Mouse (Mus musculus) heart, embryonic 15.5 days (tissue): ENCODE measurements around the gene Tpsg1. TPM values are rescaled to one million over a fixed set of nuclear protein-coding genes. Genes with fewer than 3 reads are reported as not detected.

Source experiments
- ATAC-seq: fragments of 200-750 bp; cut with Nextera tagmentation; replicated peaks from 2 replicates; pipeline ENCODE4 v1.8.0; 2017; ENCODE audit warnings: low read depth, moderate TSS enrichment; ENCODE audit not compliant: insufficient number of reproducible peaks, insufficient read depth, low FRiP score
- H3K27ac ChIP-seq: fragments of 300-500 bp; sonication (generic); 2 replicates; pipeline ENCODE4 v1.5.1; 2015; ENCODE audit warnings: mild to moderate bottlenecking, inconsistent platforms
- H3K27me3 ChIP-seq: fragments of 300-500 bp; sonication (generic); 2 replicates; pipeline ENCODE4 v1.6.1; 2015; ENCODE audit warnings: inconsistent platforms
- H3K36me3 ChIP-seq: fragments of 300-500 bp; sonication (generic); 2 replicates; pipeline ENCODE4 v1.6.1; 2015; ENCODE audit warnings: mild to moderate bottlenecking, inconsistent platforms
- H3K4me1 ChIP-seq: fragments of 300-500 bp; sonication (generic); replicated peaks from 2 replicates; pipeline ENCODE4 v1.6.1; 2015; ENCODE audit warnings: inconsistent platforms
- H3K4me2 ChIP-seq: fragments of 300-500 bp; sonication (generic); 2 replicates; pipeline ENCODE4 v1.6.1; 2015; ENCODE audit warnings: inconsistent platforms, mild to moderate bottlenecking, moderate library complexity
- H3K4me3 ChIP-seq: fragments of 300-500 bp; sonication (generic); 2 replicates; pipeline ENCODE4 v1.5.1; 2015; ENCODE audit warnings: mild to moderate bottlenecking, inconsistent platforms
- H3K9ac ChIP-seq: fragments of 300-500 bp; sonication (generic); 2 replicates; pipeline ENCODE4 v1.6.1; 2015; ENCODE audit warnings: mild to moderate bottlenecking, inconsistent platforms
- H3K9me3 ChIP-seq: fragments of 300-500 bp; sonication (generic); replicated peaks from 2 replicates; pipeline ENCODE4 v1.6.1; 2016; ENCODE audit warnings: inconsistent platforms
- WGBS: fragments of 180-500 bp; shearing (Covaris S2); methylation state at CpG from one replicate; pipeline ENCODE4 v1.1.7; 2015; ENCODE audit warnings: mixed read lengths; 5-methylcytosine and 5-hydroxymethylcytosine counted together
- polyA plus RNA-seq: library from polyadenylated mRNA; unstranded; fragments of >200 nt; fragmentation: Nextera tagmentation; extraction: Ambion mirVana; gene quantifications from 2 replicates; pipeline ENCODE4 v1.2.1, GENCODE M21; 2015

The Tpsg1 gene
- polyA plus RNA-seq, 1 experiment from 2014 or later, result 0.20 TPM

DNA sequence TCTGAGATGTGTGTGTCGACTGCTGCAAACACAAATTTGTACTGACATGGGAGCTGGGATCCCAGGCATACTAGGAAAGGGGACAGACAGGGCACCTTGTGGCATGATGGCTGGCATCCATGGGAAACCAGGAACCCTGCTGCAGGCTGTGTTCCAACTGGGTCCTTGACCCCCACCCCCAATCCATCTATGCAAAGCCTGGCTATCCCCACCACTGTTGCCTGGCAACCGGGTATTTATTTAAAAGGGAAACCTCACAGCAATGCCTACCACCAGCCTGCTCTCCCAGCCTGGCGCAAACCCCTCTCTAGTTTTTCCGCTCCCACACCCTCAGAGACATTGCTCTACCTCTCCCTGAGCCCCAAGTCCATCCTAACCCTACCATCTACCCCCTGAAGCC, 38.3 kb downstream of the Tpsg1 start:
- Histone ChIP-seq H3K9ac (no peak overlapping the region), H3K4me3 (no peak overlapping the region), H3K27me3 (no peaks in the 10 kb centered on the region), H3K9me3 (no peaks in the 10 kb centered on the region), H3K36me3 (no peaks in the 10 kb centered on the region), H3K4me2 (no peak overlapping the region), H3K4me1 (peaks cover 68% of the 10 kb centered on the region), H3K27ac (no peak overlapping the region)
- 68% methylated on average over 4 of the region's 4 CpGs for WGBS
- ATAC-seq, result no peak

DNA sequence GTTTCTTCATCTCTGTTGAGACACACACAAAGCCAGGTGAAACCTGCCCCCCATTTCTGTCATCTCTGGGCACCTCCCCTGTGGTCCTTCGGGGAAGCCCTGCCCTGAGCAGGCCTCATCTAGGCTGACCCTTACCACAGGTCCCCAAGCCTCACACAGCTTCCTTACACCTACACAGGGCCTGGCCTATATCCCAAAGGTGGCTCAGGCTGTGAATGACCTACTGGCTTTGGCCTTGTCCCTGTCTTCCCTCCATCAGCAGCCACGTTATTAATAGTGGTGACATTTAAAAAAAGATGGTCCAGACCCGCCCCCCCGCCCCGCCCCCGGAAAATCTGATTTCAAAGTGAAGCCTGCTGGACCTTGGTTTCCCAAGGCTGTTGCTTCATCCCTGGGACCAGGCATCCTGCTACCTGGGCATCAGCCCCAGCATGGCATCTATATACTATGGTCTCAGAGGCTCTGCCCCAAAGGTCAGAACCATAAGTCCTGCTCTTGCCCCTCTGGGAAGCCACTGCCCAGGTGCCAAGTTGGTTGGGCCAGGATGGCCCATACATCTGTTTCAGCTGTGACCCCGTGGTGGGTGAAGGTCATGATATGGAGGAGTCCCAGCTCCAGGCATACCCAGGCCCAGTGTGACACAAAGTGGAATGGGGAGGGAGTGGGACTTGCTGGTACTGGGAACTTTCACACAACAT, 39.4 kb downstream of the Tpsg1 start:
- no peak for ATAC-seq
- H3K9ac ChIP-seq, result no peak overlapping the region

GRCm38 (mm10) chr17:25409621-25410020, 40.5 kb downstream of the Tpsg1 start:
- Histone ChIP-seq H3K27ac (peak overlapping the region; percentile 70), H3K27me3 (no peaks in the 10 kb centered on the region), H3K4me3 (no peak overlapping the region), H3K9me3 (no peaks in the 10 kb centered on the region), H3K9ac (0 out of 2 replicates have a peak overlapping the region, but pooled peaks have one; percentile 41), H3K4me2 (no peak overlapping the region), H3K36me3 (no peaks in the 10 kb centered on the region), H3K4me1 (peaks cover 75% of the 10 kb centered on the region)
- 73% methylated on average over 7 of the region's 7 CpGs for WGBS
- no peak for ATAC-seq

More for the DNA sequence above, 39.4 kb downstream of the Tpsg1 start:
- Histone ChIP-seq H3K4me2 (no peak overlapping the region), H3K27ac (peak overlapping the region; percentile 45; the same call in 1 of the 2 replicates), H3K9me3 (no peaks in the 10 kb centered on the region), H3K4me3 (no peak overlapping the region), H3K27me3 (no peaks in the 10 kb centered on the region), H3K36me3 (no peaks in the 10 kb centered on the region), H3K4me1 (peaks cover 68% of the 10 kb centered on the region)
- WGBS, result 67% methylated on average over 7 of the region's 7 CpGs

DNA sequence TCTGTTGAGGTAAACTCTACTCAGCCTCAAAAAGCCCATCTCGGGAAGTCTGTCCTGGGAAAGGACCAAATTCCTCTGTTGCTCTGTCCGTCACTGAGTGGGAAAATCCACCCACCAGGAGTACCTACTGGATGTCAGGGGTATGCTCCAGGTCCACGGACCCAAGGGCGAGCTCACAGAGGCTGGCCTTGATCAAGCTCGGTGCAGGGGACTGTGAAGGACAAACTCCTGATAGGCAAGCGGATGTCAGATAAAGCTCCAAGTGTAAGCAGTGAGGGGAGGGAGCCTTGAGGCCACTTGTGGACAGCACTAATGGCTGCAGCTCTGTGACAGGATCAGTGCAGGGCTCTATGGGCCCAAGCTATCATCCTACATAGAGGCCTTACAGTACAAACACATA, 41.1 kb downstream of the Tpsg1 start:
- Histone ChIP-seq H3K9me3 (no peaks in the 10 kb centered on the region), H3K4me2 (no peak overlapping the region)
- WGBS, result 29% methylated on average over 6 of the region's 6 CpGs

DNA sequence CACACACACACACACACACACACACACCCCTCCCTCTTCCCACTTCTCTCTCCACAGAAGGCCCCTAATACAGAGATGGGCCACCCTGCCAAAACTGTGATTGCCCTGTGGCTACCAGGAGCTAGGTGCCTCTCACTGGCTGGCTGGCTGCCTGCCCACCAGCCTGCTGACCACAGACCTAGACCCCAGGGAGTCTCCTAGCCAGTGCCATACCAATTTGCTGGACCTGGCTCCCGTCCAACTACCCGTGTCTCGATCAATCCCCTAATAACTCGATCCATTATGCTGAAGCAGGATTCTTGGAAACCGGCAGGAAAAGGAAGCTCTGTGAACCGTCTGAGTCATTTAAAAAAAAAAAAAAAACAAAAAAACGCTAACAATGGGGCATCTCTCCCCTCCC, 41.7 kb downstream of the Tpsg1 start:
- peaks cover 75% of the 10 kb centered on the region for H3K4me1 ChIP-seq
- no peak overlapping the region for H3K4me2 ChIP-seq
- H3K9ac ChIP-seq, result no peak overlapping the region
- H3K27me3 ChIP-seq, result no peaks in the 10 kb centered on the region
- ATAC-seq, result no peak
- H3K27ac ChIP-seq, result peak overlapping the region; percentile 70
- no peak overlapping the region for H3K4me3 ChIP-seq
- no peaks in the 10 kb centered on the region for H3K36me3 ChIP-seq
- 31% methylated on average over 7 of the region's 7 CpGs for WGBS
- no peaks in the 10 kb centered on the region for H3K9me3 ChIP-seq

More for the DNA sequence above, 41.1 kb downstream of the Tpsg1 start:
- H3K9ac ChIP-seq, result 0 out of 2 replicates have a peak overlapping the region, but pooled peaks have one; percentile 41
- no peak overlapping the region for H3K4me3 ChIP-seq
- H3K4me1 ChIP-seq, result peaks cover 75% of the 10 kb centered on the region
- ATAC-seq, result no peak; the same call in 1 of the 2 replicates
- H3K27ac ChIP-seq, result peak overlapping the region; percentile 70
- no peaks in the 10 kb centered on the region for H3K27me3 ChIP-seq
- no peaks in the 10 kb centered on the region for H3K36me3 ChIP-seq

- Histone ChIP-seq H3K36me3 (no peaks in the 10 kb centered on the region), H3K4me1 (peaks cover 75% of the 10 kb centered on the region), H3K9me3 (no peaks in the 10 kb centered on the region), H3K4me2 (no peak overlapping the region), H3K27ac (0 out of 2 replicates have a peak overlapping the region, but pooled peaks have one; percentile 4), H3K9ac (0 out of 2 replicates have a peak overlapping the region, but pooled peaks have one; percentile 7), H3K4me3 (no peak overlapping the region), H3K27me3 (no peaks in the 10 kb centered on the region)
- ATAC-seq, result no peak
- WGBS, result 39% methylated on average over 4 of the region's 4 CpGs
Measured at GRCm38 (mm10) chr17:25411251-25411650, 42.2 kb downstream of the Tpsg1 start.

DNA sequence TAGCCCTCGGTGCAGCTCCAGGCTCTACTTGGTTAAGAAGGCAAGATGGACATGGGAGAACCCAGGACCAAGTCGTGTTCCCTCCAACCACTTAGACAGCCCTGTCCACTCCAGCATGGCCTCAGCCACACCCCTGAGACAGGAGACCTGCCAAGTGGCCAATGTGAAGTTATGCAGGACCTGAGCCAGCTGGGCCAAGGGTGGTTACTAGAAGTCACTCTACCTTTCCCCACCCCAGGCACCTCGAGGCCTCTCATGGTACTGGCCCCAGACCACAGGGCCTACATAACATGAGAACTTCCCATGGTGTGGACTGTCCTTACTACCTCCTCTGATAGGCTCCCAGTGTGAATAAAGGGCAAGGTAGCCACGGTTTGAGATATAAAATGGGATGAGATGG, 45.1 kb downstream of the Tpsg1 start:
- no peaks in the 10 kb centered on the region for H3K27me3 ChIP-seq
- H3K9ac ChIP-seq, result no peak overlapping the region
- H3K4me1 ChIP-seq, result peaks cover 73% of the 10 kb centered on the region
- H3K4me3 ChIP-seq, result no peak overlapping the region
- ATAC-seq, result no peak
- WGBS, result 36% methylated on average over 4 of the region's 4 CpGs
- H3K36me3 ChIP-seq, result no peaks in the 10 kb centered on the region
- no peaks in the 10 kb centered on the region for H3K9me3 ChIP-seq
- no peak overlapping the region for H3K4me2 ChIP-seq
- peak overlapping the region; percentile 41; the same call in 1 of the 2 replicates for H3K27ac ChIP-seq

DNA sequence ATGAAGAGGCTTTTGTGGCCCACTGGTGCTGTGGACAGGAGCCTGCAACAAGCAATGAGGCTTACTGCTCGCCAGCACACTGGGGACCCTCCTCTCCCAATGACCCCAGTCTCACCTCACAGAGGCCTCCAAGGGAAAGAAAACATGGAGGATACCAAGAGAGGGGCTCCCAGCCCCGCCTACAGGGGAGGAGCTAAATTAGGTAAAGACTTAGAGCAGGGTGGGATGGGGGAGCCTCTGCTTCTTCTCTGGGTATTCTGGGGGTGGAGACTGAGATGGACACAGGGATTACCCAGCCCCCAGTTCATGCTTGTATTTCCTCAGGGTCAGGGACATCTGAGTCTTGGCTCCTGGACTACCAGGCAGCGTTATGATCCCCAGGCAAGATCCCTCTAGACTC, 45.8 kb downstream of the Tpsg1 start:
- Histone ChIP-seq H3K9ac (no peak overlapping the region), H3K4me2 (no peak overlapping the region), H3K36me3 (no peaks in the 10 kb centered on the region), H3K4me3 (no peak overlapping the region), H3K27ac (peak overlapping the region; percentile 41), H3K27me3 (no peaks in the 10 kb centered on the region), H3K9me3 (no peaks in the 10 kb centered on the region), H3K4me1 (peaks cover 74% of the 10 kb centered on the region)
- 43% methylated on average over 3 of the region's 3 CpGs for WGBS
- no peak for ATAC-seq

DNA sequence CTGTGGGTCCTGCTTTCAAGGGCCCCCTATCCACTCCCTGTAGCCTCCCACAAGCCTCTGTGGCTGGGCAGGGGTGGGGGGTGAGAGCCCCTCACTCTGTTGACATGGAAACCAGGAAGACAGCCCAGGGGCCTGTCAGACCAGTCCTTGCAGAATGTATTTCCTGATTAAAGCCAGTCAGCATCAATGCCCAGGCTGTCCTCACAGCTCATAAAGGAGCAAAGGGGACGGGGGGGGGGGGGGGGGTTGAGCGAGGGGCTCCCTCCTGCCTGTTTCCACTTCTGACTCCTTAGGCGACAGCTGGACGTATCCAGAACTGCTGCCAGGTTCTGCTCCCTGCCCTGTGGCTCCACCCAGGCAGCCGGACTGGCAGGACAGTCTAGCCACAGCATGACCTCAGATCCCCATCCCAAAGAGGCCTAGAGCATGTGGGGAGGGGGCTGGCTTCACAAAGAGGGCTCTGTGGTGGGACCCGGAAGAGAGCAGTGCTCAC, 46.4 kb downstream of the Tpsg1 start:
- Histone ChIP-seq H3K9ac (0 out of 2 replicates have a peak overlapping the region, but pooled peaks have one; percentile 10), H3K4me2 (0 out of 2 replicates have a peak overlapping the region, but pooled peaks have one; percentile 6), H3K4me1 (peaks cover 72% of the 10 kb centered on the region), H3K36me3 (no peaks in the 10 kb centered on the region), H3K4me3 (no peak overlapping the region), H3K9me3 (no peaks in the 10 kb centered on the region), H3K27ac (peak overlapping the region; percentile 60), H3K27me3 (no peaks in the 10 kb centered on the region)
- WGBS, result 14% methylated on average over 6 of the region's 6 CpGs
- no peak; the same call in 1 of the 2 replicates for ATAC-seq

DNA sequence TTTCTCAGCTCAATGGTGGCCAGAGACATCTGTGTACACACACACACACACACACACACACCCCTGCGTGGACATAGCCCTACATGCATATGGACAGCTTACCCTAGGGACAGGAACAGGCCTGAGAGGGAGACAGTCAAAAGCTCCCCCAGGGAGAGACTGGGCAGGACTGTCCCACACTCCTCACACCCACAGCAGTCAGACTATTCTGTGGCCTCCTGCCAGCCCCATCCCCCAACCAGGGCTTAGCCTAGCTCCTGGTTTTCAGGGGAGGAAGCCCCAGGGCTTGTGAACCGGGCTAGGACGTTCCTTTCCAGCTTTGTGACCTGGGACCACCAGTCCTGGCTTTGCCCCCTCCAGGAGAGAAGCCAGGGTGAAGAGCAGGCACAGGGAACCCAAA, 47.1 kb downstream of the Tpsg1 start:
- peak overlapping the region; percentile 15; the same call in 1 of the 2 replicates for H3K9ac ChIP-seq
- H3K36me3 ChIP-seq, result no peaks in the 10 kb centered on the region
- 21% methylated on average over 3 of the region's 3 CpGs for WGBS
- peak overlapping the region; percentile 60 for H3K27ac ChIP-seq
- peaks cover 66% of the 10 kb centered on the region for H3K4me1 ChIP-seq
- no peak overlapping the region for H3K4me3 ChIP-seq
- H3K27me3 ChIP-seq, result no peaks in the 10 kb centered on the region
- no peak; the same call in 1 of the 2 replicates for ATAC-seq
- H3K4me2 ChIP-seq, result 0 out of 2 replicates have a peak overlapping the region, but pooled peaks have one; percentile 15
- H3K9me3 ChIP-seq, result no peaks in the 10 kb centered on the region

GRCm38 (mm10) chr17:25417990-25418389, 48.9 kb downstream of the Tpsg1 start:
- H3K27ac ChIP-seq, result no peak overlapping the region
- no peaks in the 10 kb centered on the region for H3K9me3 ChIP-seq
- H3K4me2 ChIP-seq, result no peak overlapping the region
- no peaks in the 10 kb centered on the region for H3K36me3 ChIP-seq
- 54% methylated on average over 6 of the region's 6 CpGs for WGBS
- H3K27me3 ChIP-seq, result no peaks in the 10 kb centered on the region
- no peak overlapping the region for H3K9ac ChIP-seq
- H3K4me3 ChIP-seq, result no peak overlapping the region
- ATAC-seq, result no peak
- peaks cover 64% of the 10 kb centered on the region for H3K4me1 ChIP-seq
